ENCODE assay signal across 10 mouse cellular contexts in the genomic region with DNA sequence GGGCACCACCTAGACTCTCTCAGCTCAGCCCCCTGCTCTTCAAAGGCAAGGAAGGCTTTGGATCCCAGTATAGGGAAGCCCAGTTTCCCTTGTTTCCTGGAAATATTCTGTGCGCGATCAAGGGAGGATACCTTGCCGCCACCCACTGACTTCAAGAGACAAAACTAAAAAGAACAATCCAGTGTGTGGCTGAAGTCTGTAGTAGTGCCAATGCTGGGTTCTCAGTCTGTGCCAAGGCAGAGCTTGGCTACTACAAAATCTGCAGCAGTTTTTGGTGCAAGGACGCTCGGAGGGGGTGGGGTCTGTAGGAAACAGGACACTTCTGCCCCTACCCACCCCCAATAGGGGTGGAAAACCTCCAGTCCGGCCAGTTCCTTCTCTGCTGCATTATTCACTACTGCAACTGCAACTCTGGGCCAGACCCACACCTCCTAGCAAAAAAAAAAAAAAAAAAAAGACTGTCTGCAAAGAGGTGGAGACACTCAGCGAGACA. TPM values are rescaled to one million over a fixed set of nuclear protein-coding genes. Genes with fewer than 3 reads are reported as not detected.
DNase-seq lines count a peak whose midpoint lies in the region; ATAC-seq lines count a peak whose summit lies in the region.
"Had no signal": no experiment of that assay in that cellular context is flagged by ENCODE, and none has a peak within 500 bp of the region (broad histone marks: within the 10 kb centered on the region; RNA-seq: fewer than 3 reads in every experiment).

No protein-coding gene starts in this region.

- peaks cover 60% of the 10 kb centered on the region for H3K4me1 ChIP-seq in heart, embryonic 16.5 days (ENCODE audit: control insufficient read depth, insufficient read depth, low read length)
- peaks cover 71% of the 10 kb centered on the region for H3K4me1 ChIP-seq in embryonic facial prominence, embryonic 13.5 days
- H3K4me1 ChIP-seq in hindbrain, embryonic 12.5 days = peaks cover 79% of the 10 kb centered on the region
- H3K4me1 ChIP-seq in midbrain, embryonic 13.5 days (replicated peaks) = peaks cover 75% of the 10 kb centered on the region

- H3K9me3 ChIP-seq in heart, embryonic 16.5 days (replicated peaks; ENCODE audit: control insufficient read depth, low read length) = no peaks in the 10 kb centered on the region
- H3K9me3 ChIP-seq in embryonic facial prominence, embryonic 13.5 days = no peaks in the 10 kb centered on the region
- no peaks in the 10 kb centered on the region for H3K9me3 ChIP-seq in hindbrain, embryonic 12.5 days (replicated peaks)
- no peaks in the 10 kb centered on the region for H3K9me3 ChIP-seq in midbrain, embryonic 13.5 days

- H3K36me3 ChIP-seq in heart, embryonic 16.5 days (ENCODE audit: control insufficient read depth, insufficient read depth) = no peaks in the 10 kb centered on the region
- 0 out of 2 replicates have a peak, but pooled peaks cover 7% of the 10 kb centered on the region for H3K36me3 ChIP-seq in embryonic facial prominence, embryonic 13.5 days
- no peaks in the 10 kb centered on the region for H3K36me3 ChIP-seq in hindbrain, embryonic 12.5 days
- H3K36me3 ChIP-seq in midbrain, embryonic 13.5 days = no peaks in the 10 kb centered on the region

- no peak overlapping the region for H3K4me3 ChIP-seq in heart, embryonic 16.5 days (ENCODE audit: low read length)
- H3K4me3 ChIP-seq in embryonic facial prominence, embryonic 13.5 days = peak overlapping the region; percentile 66; the same call in 1 of the 2 replicates
- H3K4me3 ChIP-seq in hindbrain, embryonic 12.5 days = peak overlapping the region; percentile 87
- peak overlapping the region; percentile 89 for H3K4me3 ChIP-seq in midbrain, embryonic 13.5 days (replicated peaks)

- no peak overlapping the region for H3K9ac ChIP-seq in heart, embryonic 16.5 days (ENCODE audit: low read length)
- peak overlapping the region; percentile 79; the same call in 1 of the 2 replicates for H3K9ac ChIP-seq in embryonic facial prominence, embryonic 13.5 days
- peak overlapping the region; percentile 93 for H3K9ac ChIP-seq in hindbrain, embryonic 12.5 days
- peak overlapping the region; percentile 85 for H3K9ac ChIP-seq in midbrain, embryonic 13.5 days (replicated peaks)

- no peak overlapping the region for H3K27ac ChIP-seq in heart, embryonic 16.5 days (ENCODE audit: low read length)
- H3K27ac ChIP-seq in embryonic facial prominence, embryonic 13.5 days = no peak overlapping the region
- H3K27ac ChIP-seq in hindbrain, embryonic 12.5 days = peak overlapping the region; percentile 35; the same call in 1 of the 2 replicates
- no peak overlapping the region for H3K27ac ChIP-seq in midbrain, embryonic 13.5 days

- 0 out of 2 replicates have a peak, but pooled peaks cover 4% of the 10 kb centered on the region for H3K27me3 ChIP-seq in heart, embryonic 16.5 days (ENCODE audit: control insufficient read depth, insufficient read depth, low read length)
- H3K27me3 ChIP-seq in embryonic facial prominence, embryonic 13.5 days = no peaks in the 10 kb centered on the region
- H3K27me3 ChIP-seq in hindbrain, embryonic 12.5 days = no peaks in the 10 kb centered on the region
- H3K27me3 ChIP-seq in midbrain, embryonic 13.5 days = no peaks in the 10 kb centered on the region

- DNase-seq in heart, postnatal 14 days = no peak
- no peak for DNase-seq in B cell, adult 2 months
- DNase-seq in layer of hippocampus, adult 8-10 months (ENCODE audit: low spot score in 2 of 2) = no peak
- DNase-seq: gastrocnemius, postnatal 25 days had no signal

- WGBS in heart, embryonic 16.5 days = 60% methylated on average over 7 of the region's 7 CpGs
- 53% methylated on average over 7 of the region's 7 CpGs for WGBS in embryonic facial prominence, embryonic 13.5 days
- WGBS in hindbrain, embryonic 12.5 days = 53% methylated on average over 7 of the region's 7 CpGs
- 47% methylated on average over 7 of the region's 7 CpGs for WGBS in midbrain, embryonic 13.5 days

- no peak for ATAC-seq in heart, embryonic 16.5 days (replicated peaks; ENCODE audit: extremely low read depth, insufficient read depth, low FRiP score)
- ATAC-seq in embryonic facial prominence, embryonic 13.5 days (ENCODE audit: insufficient number of reproducible peaks, insufficient read depth, low FRiP score, low TSS enrichment, low read depth) = no peak
- ATAC-seq in hindbrain, embryonic 12.5 days (ENCODE audit: low FRiP score) = no peak
- no peak for ATAC-seq in midbrain, embryonic 13.5 days
- ATAC-seq in erythroid progenitor cell, adult 5-6 weeks (replicated peaks; ENCODE audit: low FRiP score, poor library complexity, severe bottlenecking) = no peak

- intact Hi-C loops in heart, postnatal 14 days (cut with DNase I) = loop anchor here (5.0 kb wide), 1 partner anchor 35 kb away; no protein-coding TSS in a partner anchor

- H3K4me2 ChIP-seq in heart, embryonic 16.5 days (ENCODE audit: low read depth, low read length) = peak overlapping the region; percentile 98
- peak overlapping the region; percentile 97 for H3K4me2 ChIP-seq in embryonic facial prominence, embryonic 13.5 days
- peak overlapping the region; percentile 94 for H3K4me2 ChIP-seq in hindbrain, embryonic 12.5 days (replicated peaks)
- H3K4me2 ChIP-seq in midbrain, embryonic 13.5 days (replicated peaks) = peak overlapping the region; percentile 99

RNA-seq across cellular contexts. Expression of gene Ccdc85c, which starts 3.0 kb away (rescaled TPM):
- 4.2 and 4.6 TPM in 2 replicates for polyA plus RNA-seq in heart, embryonic 16.5 days (2015; fragmentation: Nextera tagmentation; extraction: Ambion mirVana)
- total RNA-seq in heart, postnatal 14 days (2021) = 10 to 100 TPM; 33.2 to 35.2 TPM
- polyA plus RNA-seq in embryonic facial prominence, embryonic 13.5 days (2015; fragmentation: Nextera tagmentation; extraction: Ambion mirVana) = 6.3 and 6.6 TPM in 2 replicates
- 15.2 and 16.3 TPM in 2 replicates for polyA plus RNA-seq in hindbrain, embryonic 12.5 days (2016; fragmentation: Nextera tagmentation; extraction: Ambion mirVana)
- 19.5 and 21.5 TPM in 2 replicates for polyA plus RNA-seq in midbrain, embryonic 13.5 days (2015; fragmentation: Nextera tagmentation; extraction: Ambion mirVana)
- not detected in 2 replicates for total RNA-seq in erythroid progenitor cell, adult 5-6 weeks (2015; ENCODE audit: low replicate concordance)
- 0.64 and 6.3 TPM in 2 replicates for total RNA-seq in erythroid progenitor cell, adult 5-6 weeks (2017; ENCODE audit: low replicate concordance)
- total RNA-seq in layer of hippocampus, adult 8-10 months (2022) = 10 to 100 TPM; 56.3 to 67.6 (median 63.0) TPM

RNA-seq across cellular contexts. Expression of gene Hhipl1, which starts 33.9 kb away (rescaled TPM):
- 0.84 and 0.95 TPM in 2 replicates for polyA plus RNA-seq in heart, embryonic 16.5 days (2015; fragmentation: Nextera tagmentation; extraction: Ambion mirVana)
- 1 to 10 TPM; 1.7 TPM for total RNA-seq in heart, postnatal 14 days (2021)
- polyA plus RNA-seq in embryonic facial prominence, embryonic 13.5 days (2015; fragmentation: Nextera tagmentation; extraction: Ambion mirVana) = 0.44 and 0.69 TPM in 2 replicates
- polyA plus RNA-seq in hindbrain, embryonic 12.5 days (2016; fragmentation: Nextera tagmentation; extraction: Ambion mirVana) = 2.4 and 2.7 TPM in 2 replicates
- 2.0 and 2.9 TPM in 2 replicates for polyA plus RNA-seq in midbrain, embryonic 13.5 days (2015; fragmentation: Nextera tagmentation; extraction: Ambion mirVana)
- not detected in 2 replicates for total RNA-seq in erythroid progenitor cell, adult 5-6 weeks (2015; ENCODE audit: low replicate concordance)
- not detected in 2 replicates for total RNA-seq in erythroid progenitor cell, adult 5-6 weeks (2017; ENCODE audit: low replicate concordance)
- total RNA-seq in layer of hippocampus, adult 8-10 months (2022) = 1 to 10 TPM; 5.6 to 8.5 (median 7.1) TPM
- total RNA-seq: MEL had no signal
